Mouse (Mus musculus): ENCODE data around the gene 3110082J24Rik. TPM values are rescaled to one million over a fixed set of nuclear protein-coding genes. Genes with fewer than 3 reads are reported as not detected.

The 3110082J24Rik gene
- total RNA-seq (2017) = not detected in 2 replicates

DNA sequence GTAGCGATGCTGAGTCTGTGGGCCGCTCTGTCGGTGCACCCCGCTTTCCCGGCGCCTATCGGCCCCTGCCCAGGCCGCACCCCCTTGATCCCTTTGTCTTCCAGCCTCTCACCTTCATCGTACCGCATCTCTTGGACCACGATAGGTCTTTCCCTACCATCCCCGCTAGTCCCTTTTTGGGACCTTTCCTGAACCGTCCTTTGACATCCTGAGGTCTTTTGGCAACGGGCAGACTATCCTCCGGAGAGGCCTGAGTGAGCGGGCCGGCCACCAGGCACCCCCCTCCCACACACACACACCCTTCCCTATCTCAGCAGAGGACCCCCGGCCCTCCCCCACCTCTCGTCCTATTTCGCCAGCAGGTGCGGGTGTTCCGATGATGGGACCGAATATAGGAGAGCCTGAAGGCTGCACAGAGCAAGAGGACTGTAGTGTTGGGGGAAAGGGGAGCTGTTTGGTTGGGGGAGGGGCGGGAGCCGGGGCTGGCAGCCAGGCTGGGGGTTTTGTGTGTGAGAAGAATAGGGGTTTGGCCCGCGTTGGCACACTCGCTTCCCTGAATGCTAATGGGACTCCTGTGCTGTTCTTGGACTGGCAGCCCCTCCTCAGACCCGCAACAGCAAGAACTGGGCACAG lies at the start of gene 3110082J24Rik:
3110082J24Rik (minus strand) TSS at position 419 of the 633 bp plus-strand sequence.
- no peak for ATAC-seq (ENCODE audit: extremely low read depth, insufficient number of reproducible peaks, low FRiP score, poor library complexity, severe bottlenecking)

DNA sequence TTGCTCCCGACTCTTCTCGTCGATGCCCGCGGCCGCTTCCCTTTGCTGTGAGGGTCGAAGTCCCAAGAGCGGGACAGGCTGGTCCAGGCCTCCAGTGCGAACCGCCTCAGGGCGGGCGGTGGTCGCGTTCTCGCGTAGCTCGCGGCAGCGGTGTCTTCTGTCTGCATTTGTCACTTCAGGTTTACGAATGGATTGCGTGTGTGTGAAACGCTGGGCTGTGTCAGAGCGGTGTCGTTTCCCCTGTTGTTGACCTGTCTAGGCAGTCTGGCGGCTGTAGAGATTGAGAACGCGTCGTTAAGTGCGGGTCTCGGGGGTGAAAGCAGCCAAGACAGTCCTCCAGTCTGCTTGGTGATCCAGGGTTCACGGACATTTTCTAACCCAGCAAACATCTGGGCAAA lies 49.5 kb upstream of the 3110082J24Rik start:
- ATAC-seq (ENCODE audit: extremely low read depth, insufficient number of reproducible peaks, low FRiP score, poor library complexity, severe bottlenecking) = peak; percentile 6; the same call in 1 of the 2 replicates

- ATAC-seq (ENCODE audit: extremely low read depth, insufficient number of reproducible peaks, low FRiP score, poor library complexity, severe bottlenecking) = peak; percentile 91
Measured at GRCm38 (mm10) chr5:30154474-30155394, 48.8 kb upstream of the 3110082J24Rik start, which contains the start of the genes Hadha and Hadhb. Gene Hadha (minus strand): TSS chr5:30155162. Gene Hadhb (plus strand): TSS chr5:30155248.

DNA sequence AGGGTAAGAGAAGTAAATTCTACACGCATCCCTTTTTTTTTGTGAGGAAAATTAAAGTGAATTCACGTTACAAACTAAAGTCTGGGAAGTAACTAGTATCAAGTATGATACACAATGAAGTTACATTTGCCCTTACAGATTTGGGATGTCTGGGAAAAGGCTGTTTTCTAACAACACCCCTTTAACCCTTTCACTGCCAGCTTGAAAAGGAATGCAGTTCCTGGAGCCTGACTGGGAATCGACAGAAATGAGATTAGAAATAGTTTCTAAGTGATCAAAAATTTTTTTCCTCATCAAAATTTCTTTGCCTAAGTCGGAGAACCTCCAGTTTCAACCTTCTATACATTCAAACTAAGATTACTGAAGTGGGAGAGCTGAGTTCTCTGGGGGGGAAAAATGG lies 48.1 kb upstream of the 3110082J24Rik start:
- no peak for ATAC-seq (ENCODE audit: extremely low read depth, insufficient number of reproducible peaks, low FRiP score, poor library complexity, severe bottlenecking)

GRCm38 (mm10) chr5:30153222-30153621 lies 47.3 kb upstream of the 3110082J24Rik start:
- no peak for ATAC-seq (ENCODE audit: extremely low read depth, insufficient number of reproducible peaks, low FRiP score, poor library complexity, severe bottlenecking)

DNA sequence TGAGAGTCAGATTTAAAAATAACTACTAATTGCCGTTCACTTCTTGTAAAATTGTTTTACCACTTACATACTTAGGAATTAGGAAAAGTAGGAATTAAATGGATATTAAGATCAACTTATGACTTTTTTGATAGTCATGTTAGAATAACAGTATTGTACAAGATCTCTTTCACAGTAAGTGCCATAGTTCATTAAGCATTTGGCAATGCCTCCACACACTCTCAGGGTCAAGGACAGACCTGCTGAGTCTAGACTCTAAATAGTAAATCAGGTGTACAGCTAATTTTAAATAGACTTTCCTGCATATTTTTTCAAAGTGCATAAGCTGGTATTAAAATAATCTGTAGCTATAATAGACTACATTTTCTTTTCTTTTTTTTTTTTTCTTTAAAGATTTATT lies 46.5 kb upstream of the 3110082J24Rik start:
- no peak for ATAC-seq (ENCODE audit: extremely low read depth, insufficient number of reproducible peaks, low FRiP score, poor library complexity, severe bottlenecking)

DNA sequence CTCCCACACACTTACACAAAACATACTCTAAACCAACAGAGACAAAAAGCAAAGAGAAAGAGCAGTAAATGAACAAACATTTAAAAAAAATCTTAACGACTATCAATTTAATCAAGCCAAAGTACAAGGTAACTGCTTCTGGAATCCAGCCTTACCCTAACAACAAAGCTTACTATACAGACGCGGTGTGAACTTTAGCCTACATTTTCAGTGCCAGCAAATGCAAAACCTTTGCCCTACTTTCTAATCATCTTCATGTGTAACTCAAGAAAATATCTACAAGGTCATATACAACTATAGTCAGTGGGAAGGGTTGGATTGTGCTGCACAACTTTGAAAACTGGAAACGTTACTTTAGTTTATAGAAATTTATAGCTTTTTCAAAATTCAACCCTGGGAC lies 46.1 kb upstream of the 3110082J24Rik start:
- no peak for ATAC-seq (ENCODE audit: extremely low read depth, insufficient number of reproducible peaks, low FRiP score, poor library complexity, severe bottlenecking)

- no peak for ATAC-seq (ENCODE audit: extremely low read depth, insufficient number of reproducible peaks, low FRiP score, poor library complexity, severe bottlenecking)
Measured at GRCm38 (mm10) chr5:30148133-30148920, 42.4 kb upstream of the 3110082J24Rik start.

DNA sequence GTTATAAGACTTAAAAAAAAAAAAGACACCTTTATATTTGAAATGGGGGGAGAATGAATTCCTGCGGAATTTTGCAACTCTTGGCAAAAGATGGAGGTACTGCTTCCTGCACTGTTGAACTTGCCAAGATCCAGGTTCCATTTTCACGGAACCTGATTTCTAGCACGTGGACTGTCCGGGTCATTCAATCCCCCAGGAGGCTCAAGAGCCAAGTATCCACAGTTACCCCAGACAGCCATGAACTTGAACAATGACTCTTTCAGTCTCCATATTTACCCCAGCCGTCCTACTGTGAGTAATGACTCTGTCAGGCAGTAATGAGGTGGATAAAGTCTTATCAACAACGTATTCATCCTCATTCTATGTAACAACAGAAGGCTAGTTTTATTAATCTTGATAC lies 40.6 kb upstream of the 3110082J24Rik start:
- no peak for ATAC-seq (ENCODE audit: extremely low read depth, insufficient number of reproducible peaks, low FRiP score, poor library complexity, severe bottlenecking)

GRCm38 (mm10) chr5:30138193-30138592 lies 32.3 kb upstream of the 3110082J24Rik start:
- ATAC-seq (ENCODE audit: extremely low read depth, insufficient number of reproducible peaks, low FRiP score, poor library complexity, severe bottlenecking) = no peak

GRCm38 (mm10) chr5:30137271-30137670 lies 31.4 kb upstream of the 3110082J24Rik start:
- ATAC-seq (ENCODE audit: extremely low read depth, insufficient number of reproducible peaks, low FRiP score, poor library complexity, severe bottlenecking) = no peak

GRCm38 (mm10) chr5:30135711-30136231 lies 29.9 kb upstream of the 3110082J24Rik start:
- ATAC-seq (ENCODE audit: extremely low read depth, insufficient number of reproducible peaks, low FRiP score, poor library complexity, severe bottlenecking) = no peak

DNA sequence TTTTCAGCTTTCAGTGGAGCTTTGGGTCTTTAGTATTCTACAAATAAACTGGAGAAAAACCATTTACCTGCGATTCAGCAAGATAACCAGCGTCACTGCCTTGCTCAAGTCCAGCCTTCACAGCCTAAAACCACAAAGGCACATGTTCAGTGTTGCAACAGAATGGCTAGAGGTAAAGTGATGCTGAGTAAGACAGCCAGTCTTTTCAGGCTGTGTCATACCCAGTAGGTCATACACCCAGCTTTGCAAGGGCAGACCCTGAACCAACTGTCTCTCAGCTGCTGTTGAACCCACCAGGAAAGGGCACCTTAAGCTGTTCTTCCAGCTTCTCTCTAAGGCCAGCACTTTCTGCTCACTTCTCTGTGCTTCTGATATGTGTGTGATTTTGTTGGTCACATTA lies 26.3 kb upstream of the 3110082J24Rik start:
- ATAC-seq (ENCODE audit: extremely low read depth, insufficient number of reproducible peaks, low FRiP score, poor library complexity, severe bottlenecking) = peak; percentile 36; the same call in 1 of the 2 replicates

DNA sequence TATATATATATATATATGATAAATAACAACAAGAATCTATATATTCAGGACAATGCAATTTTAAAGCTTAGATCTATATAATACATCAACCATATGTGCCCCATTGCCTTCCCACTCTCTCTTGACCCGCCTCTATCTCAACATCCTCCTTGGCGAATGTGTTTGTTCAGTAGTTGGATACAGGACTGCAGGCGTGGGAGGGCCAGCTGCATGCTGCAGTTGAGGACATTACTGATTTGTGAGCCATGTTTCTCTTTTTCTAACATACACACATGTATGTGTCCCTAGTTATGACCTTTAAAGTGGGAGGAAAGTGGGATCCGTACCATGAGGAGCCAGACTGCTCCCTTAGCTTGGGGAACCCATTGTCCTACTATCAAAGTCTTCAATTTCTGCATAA lies 25.4 kb upstream of the 3110082J24Rik start:
- no peak for ATAC-seq (ENCODE audit: extremely low read depth, insufficient number of reproducible peaks, low FRiP score, poor library complexity, severe bottlenecking)

DNA sequence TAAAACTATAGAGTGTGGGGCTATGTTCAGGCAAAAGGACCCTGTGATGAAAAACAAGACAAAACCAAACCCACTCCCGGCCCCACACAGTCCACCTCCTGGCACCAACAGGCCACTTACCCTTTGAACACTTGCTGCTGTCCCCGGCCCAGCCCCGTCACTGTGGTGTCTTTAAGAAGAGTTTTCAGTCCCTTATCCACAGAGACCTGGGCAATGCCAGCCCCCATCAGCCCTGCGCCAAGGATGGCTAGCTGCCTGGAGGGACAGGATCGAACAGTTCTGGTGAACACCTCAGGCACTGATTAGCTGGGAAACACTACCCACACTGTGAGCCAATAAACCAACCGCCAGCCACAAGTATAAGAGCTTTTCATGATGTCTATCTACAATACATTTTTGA lies 22.8 kb upstream of the 3110082J24Rik start:
- ATAC-seq (ENCODE audit: extremely low read depth, insufficient number of reproducible peaks, low FRiP score, poor library complexity, severe bottlenecking) = no peak

- no peak for ATAC-seq (ENCODE audit: extremely low read depth, insufficient number of reproducible peaks, low FRiP score, poor library complexity, severe bottlenecking)
Measured at GRCm38 (mm10) chr5:30127921-30128597, 22.2 kb upstream of the 3110082J24Rik start.

- no peak for ATAC-seq (ENCODE audit: extremely low read depth, insufficient number of reproducible peaks, low FRiP score, poor library complexity, severe bottlenecking)
Measured at GRCm38 (mm10) chr5:30126756-30127155, 20.9 kb upstream of the 3110082J24Rik start.

DNA sequence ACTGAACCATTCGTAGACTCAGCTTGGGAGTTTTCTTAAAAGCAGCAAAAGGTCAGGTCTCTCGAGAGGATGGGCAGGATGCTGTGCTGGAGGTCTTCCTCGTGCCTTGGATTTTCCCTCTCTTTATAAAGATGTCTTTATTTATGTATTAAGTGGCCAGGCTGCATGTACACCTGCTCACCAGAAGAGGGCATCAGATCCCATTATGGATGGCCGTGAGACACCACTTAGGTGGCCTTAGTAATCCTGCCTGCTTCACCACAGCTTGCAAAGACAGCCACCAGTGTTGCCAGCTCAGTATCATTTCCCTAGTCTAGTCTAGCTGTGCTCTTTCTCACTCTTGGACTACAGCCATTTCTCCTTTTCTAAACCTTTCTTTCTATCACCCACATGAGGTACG lies 19.7 kb upstream of the 3110082J24Rik start:
- 0 out of 2 replicates have a peak, but pooled peaks have one; percentile 32 for ATAC-seq (ENCODE audit: extremely low read depth, insufficient number of reproducible peaks, low FRiP score, poor library complexity, severe bottlenecking)

Measured in neutrophil, adult 5-6 weeks (primary cell).